Mouse (Mus musculus) liver, postnatal 0 days (tissue): ENCODE measurements around the gene Rhbdl2.

ENCODE experiments used
- CTCF ChIP-seq: sonication (generic); IDR thresholded peaks from 2 replicates; pipeline ENCODE4 v1.5.1; 2016; ENCODE audit warnings: antibody characterized with exemption, low read depth
- EP300 ChIP-seq: IDR thresholded peaks from 2 replicates; pipeline ENCODE4 v1.6.1; 2016; ENCODE audit warnings: antibody characterized with exemption, low read depth, mild to moderate bottlenecking

DNA sequence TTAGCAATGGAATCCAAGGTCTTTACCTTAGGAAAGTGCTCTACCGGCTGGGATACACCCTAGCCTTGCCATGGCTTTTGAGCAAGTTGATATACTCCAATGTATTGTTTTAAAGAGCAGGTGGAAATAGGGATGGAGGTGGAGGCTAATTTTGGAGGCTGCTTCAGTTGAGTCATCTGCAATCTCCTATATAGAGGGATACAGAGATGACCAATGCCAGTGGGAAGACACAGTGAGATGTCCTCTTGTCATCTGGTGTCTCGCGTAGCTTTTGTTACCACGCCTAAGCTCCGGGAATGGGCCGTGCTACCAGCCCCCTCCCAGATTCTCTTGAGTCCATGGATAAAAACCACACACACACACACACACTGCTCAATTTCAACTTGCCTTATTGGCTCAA lies 5.5 kb downstream of the Rhbdl2 start:
- TF ChIP-seq CTCF (no peak), EP300 (no peak)
